In genomic region chr8:110672133-110672532, GRCm38 (mm10) we compare ENCODE assay signal across 9 mouse cellular contexts. TPM values are rescaled to one million over a fixed set of nuclear protein-coding genes. Genes with fewer than 3 reads are reported as not detected.
DNase-seq lines count a peak whose midpoint lies in the region; ATAC-seq and TF ChIP-seq lines count a peak whose summit lies in the region.
"Had no signal": no experiment of that assay in that cellular context is flagged by ENCODE, and none has a peak within 500 bp of the region (broad histone marks: within the 10 kb centered on the region; RNA-seq: fewer than 3 reads in every experiment).

No protein-coding gene starts in this region.

- ATAC-seq in forebrain, embryonic 14.5 days: no peak
- ATAC-seq in forebrain, embryonic 16.5 days: no peak
- peak; percentile 16; the same call in 1 of the 2 replicates for ATAC-seq in heart, postnatal 0 days (ENCODE audit: insufficient read depth, low read depth)
- ATAC-seq in limb, embryonic 15.5 days (ENCODE audit: insufficient number of reproducible peaks, low FRiP score, low TSS enrichment, low read depth): no peak

- no peaks in the 10 kb centered on the region for H3K27me3 ChIP-seq in forebrain, embryonic 14.5 days (replicated peaks; ENCODE audit: control insufficient read depth, insufficient read depth, low read length)
- H3K27me3 ChIP-seq in forebrain, embryonic 16.5 days (replicated peaks; ENCODE audit: control insufficient read depth, insufficient read depth, low read length): no peaks in the 10 kb centered on the region
- no peaks in the 10 kb centered on the region for H3K27me3 ChIP-seq in heart, postnatal 0 days (ENCODE audit: control insufficient read depth, insufficient read depth, low read length)
- no peaks in the 10 kb centered on the region for H3K27me3 ChIP-seq in limb, embryonic 15.5 days

- TF ChIP-seq EP300 in heart, postnatal 0 days (IDR thresholded peaks at IDR 0.05; ENCODE audit: low read depth): peak; percentile 66; the same call in 1 of the 2 replicates

- WGBS in forebrain, embryonic 14.5 days: 92% methylated on average over 2 of the region's 2 CpGs
- 88% methylated on average over 2 of the region's 2 CpGs for WGBS in forebrain, embryonic 16.5 days
- WGBS in heart, postnatal 0 days: 75% methylated on average over 2 of the region's 2 CpGs
- WGBS in limb, embryonic 15.5 days: 80% methylated on average over 2 of the region's 2 CpGs

- H3K4me3 ChIP-seq in forebrain, embryonic 14.5 days (ENCODE audit: low read depth, low read length): no peak overlapping the region
- H3K4me3 ChIP-seq in forebrain, embryonic 16.5 days (replicated peaks; ENCODE audit: low read length): no peak overlapping the region
- no peak overlapping the region for H3K4me3 ChIP-seq in heart, postnatal 0 days (ENCODE audit: low read depth, low read length)
- H3K4me3 ChIP-seq in limb, embryonic 15.5 days: no peak overlapping the region

- H3K36me3 ChIP-seq in forebrain, embryonic 14.5 days (ENCODE audit: control insufficient read depth, insufficient read depth, low read length): peaks cover 24% of the 10 kb centered on the region
- no peaks in the 10 kb centered on the region; the same call in 1 of the 2 replicates for H3K36me3 ChIP-seq in forebrain, embryonic 16.5 days (ENCODE audit: control insufficient read depth, insufficient read depth)
- H3K36me3 ChIP-seq in heart, postnatal 0 days (replicated peaks; ENCODE audit: control insufficient read depth, insufficient read depth, low read length): no peaks in the 10 kb centered on the region
- 0 out of 2 replicates have a peak, but pooled peaks cover 3% of the 10 kb centered on the region for H3K36me3 ChIP-seq in limb, embryonic 15.5 days

- intact Hi-C loops in left cerebral cortex, postnatal 4 days (cut with DNase I): no loop called here

- no peak for DNase-seq in forebrain, embryonic 14.5 days (ENCODE audit: low spot score)
- peak; percentile 28 to 36 for DNase-seq in adrenal gland, postnatal 36 days
- DNase-seq in heart, postnatal 0 days (ENCODE audit: low spot score): no peak
- no peak for DNase-seq in frontal cortex, postnatal 36 days (ENCODE audit: low spot score in 2 of 2)
- DNase-seq in gastrocnemius, adult 8-10 months (ENCODE audit: low spot score in 2 of 2): no peak
- DNase-seq in left cerebral cortex, postnatal 4 days: no peak
- DNase-seq: thymus, adult 2 months had no signal

- no peak overlapping the region for H3K4me2 ChIP-seq in forebrain, embryonic 14.5 days (ENCODE audit: low read length)
- no peak overlapping the region for H3K4me2 ChIP-seq in forebrain, embryonic 16.5 days (ENCODE audit: low read length)
- H3K4me2 ChIP-seq in heart, postnatal 0 days (ENCODE audit: low read depth, low read length): no peak overlapping the region
- no peak overlapping the region for H3K4me2 ChIP-seq in limb, embryonic 15.5 days

- no peak for TF ChIP-seq CTCF in heart, postnatal 0 days (IDR thresholded peaks at IDR 0.05; ENCODE audit: low read depth)

- no peaks in the 10 kb centered on the region for H3K9me3 ChIP-seq in forebrain, embryonic 14.5 days (replicated peaks; ENCODE audit: control insufficient read depth, low read length)
- no peaks in the 10 kb centered on the region for H3K9me3 ChIP-seq in forebrain, embryonic 16.5 days (ENCODE audit: control insufficient read depth, low read length)
- H3K9me3 ChIP-seq in heart, postnatal 0 days (replicated peaks; ENCODE audit: control insufficient read depth, low read length): no peaks in the 10 kb centered on the region
- no peaks in the 10 kb centered on the region for H3K9me3 ChIP-seq in limb, embryonic 15.5 days

- H3K4me1 ChIP-seq in forebrain, embryonic 14.5 days (ENCODE audit: control insufficient read depth, insufficient read depth, low read length): no peaks in the 10 kb centered on the region
- peaks cover 2% of the 10 kb centered on the region; the same call in 1 of the 2 replicates for H3K4me1 ChIP-seq in forebrain, embryonic 16.5 days (replicated peaks; ENCODE audit: control insufficient read depth, insufficient read depth, low read length)
- peaks cover 45% of the 10 kb centered on the region for H3K4me1 ChIP-seq in heart, postnatal 0 days (ENCODE audit: control insufficient read depth, insufficient read depth)
- peaks cover 24% of the 10 kb centered on the region for H3K4me1 ChIP-seq in limb, embryonic 15.5 days

- 0 out of 2 replicates have a peak overlapping the region, but pooled peaks have one; percentile 14 for H3K27ac ChIP-seq in forebrain, embryonic 14.5 days (ENCODE audit: low read depth, low read length)
- no peak overlapping the region for H3K27ac ChIP-seq in forebrain, embryonic 16.5 days (ENCODE audit: low read length)
- peak overlapping the region; percentile 81 for H3K27ac ChIP-seq in heart, postnatal 0 days (ENCODE audit: low read depth)
- peak overlapping the region; percentile 63 for H3K27ac ChIP-seq in limb, embryonic 15.5 days

- H3K9ac ChIP-seq in forebrain, embryonic 14.5 days (ENCODE audit: low read length): no peak overlapping the region
- H3K9ac ChIP-seq in forebrain, embryonic 16.5 days (replicated peaks; ENCODE audit: low read depth, low read length): no peak overlapping the region
- no peak overlapping the region for H3K9ac ChIP-seq in heart, postnatal 0 days (replicated peaks; ENCODE audit: low read depth, low read length)
- no peak overlapping the region for H3K9ac ChIP-seq in limb, embryonic 15.5 days

RNA-seq across cellular contexts. Expression of gene Mtss1l, which starts 49.1 kb away (rescaled TPM):
- 16.5 and 20.1 TPM in 2 replicates for polyA plus RNA-seq in forebrain, embryonic 14.5 days (2014; fragmentation: Nextera tagmentation; extraction: Ambion mirVana)
- 24.6 and 24.8 TPM in 2 replicates for polyA plus RNA-seq in forebrain, embryonic 16.5 days (2015; fragmentation: Nextera tagmentation; extraction: Ambion mirVana)
- total RNA-seq in adrenal gland, postnatal 36 days (2021): 10 to 100 TPM; 20.8 to 23.1 TPM
- 11.3 and 12.6 TPM in 2 replicates for total RNA-seq in heart, postnatal 0 days (2014; rRNA removed; ENCODE audit: low replicate concordance)
- polyA plus RNA-seq in heart, postnatal 0 days (2015; fragmentation: Nextera tagmentation; extraction: Ambion mirVana): 4.1 and 5.1 TPM in 2 replicates
- 9.6 and 10.2 TPM in 2 replicates for polyA plus RNA-seq in limb, embryonic 15.5 days (2015; fragmentation: Nextera tagmentation; extraction: Ambion mirVana)
- 100 to 1,000 TPM; 120 to 134 (median 124) TPM for total RNA-seq in gastrocnemius, adult 8-10 months (2022)
- total RNA-seq in left cerebral cortex, postnatal 4 days (2021): 100 to 1,000 TPM; 315 to 327 TPM

RNA-seq across cellular contexts. Expression of gene Vac14, which starts 53.7 kb away (rescaled TPM):
- polyA plus RNA-seq in forebrain, embryonic 14.5 days (2014; fragmentation: Nextera tagmentation; extraction: Ambion mirVana): 25.8 and 27.1 TPM in 2 replicates
- 28.0 and 28.1 TPM in 2 replicates for polyA plus RNA-seq in forebrain, embryonic 16.5 days (2015; fragmentation: Nextera tagmentation; extraction: Ambion mirVana)
- total RNA-seq in adrenal gland, postnatal 36 days (2021): 10 to 100 TPM; 27.3 to 30.3 TPM
- 13.6 and 23.2 TPM in 2 replicates for total RNA-seq in heart, postnatal 0 days (2014; rRNA removed; ENCODE audit: low replicate concordance)
- 8.9 and 10.3 TPM in 2 replicates for polyA plus RNA-seq in heart, postnatal 0 days (2015; fragmentation: Nextera tagmentation; extraction: Ambion mirVana)
- polyA plus RNA-seq in limb, embryonic 15.5 days (2015; fragmentation: Nextera tagmentation; extraction: Ambion mirVana): 13.1 and 14.2 TPM in 2 replicates
- 10 to 100 TPM; 17.4 to 22.1 (median 19.3) TPM for total RNA-seq in gastrocnemius, adult 8-10 months (2022)
- total RNA-seq in left cerebral cortex, postnatal 4 days (2021): 10 to 100 TPM; 47.3 to 49.0 TPM

Comparison
In these comparisons a context has a peak if more than half of its experiments do, and no peak if none do; other contexts are left out.
1. DNase-seq: peak in adrenal gland, postnatal 36 days (2 of 2); none in forebrain, embryonic 14.5 days (single experiment), heart, postnatal 0 days (single experiment), frontal cortex, postnatal 36 days (0 of 2), gastrocnemius, adult 8-10 months (0 of 2) and left cerebral cortex, postnatal 4 days (single experiment).